Mouse (Mus musculus) embryonic facial prominence, embryonic 12.5 days (tissue): ENCODE results near the gene Csmd2. TPM values are rescaled to one million over a fixed set of nuclear protein-coding genes. Genes with fewer than 3 reads are reported as not detected.

Experiments used
- ATAC-seq: fragments of 200-750 bp; cut with Nextera tagmentation; 2 replicates; pipeline ENCODE4 v1.8.0; 2017; ENCODE audit not compliant: insufficient number of reproducible peaks, insufficient read depth, low FRiP score, low TSS enrichment
- H3K27ac ChIP-seq: fragments of 300-500 bp; sonication (generic); 2 replicates; pipeline ENCODE4 v1.5.1; 2016; ENCODE audit warnings: mild to moderate bottlenecking
- H3K27me3 ChIP-seq: fragments of 300-500 bp; sonication (generic); 2 replicates; pipeline ENCODE4 v1.6.1; 2016; ENCODE audit warnings: mild to moderate bottlenecking, moderate library complexity
- H3K36me3 ChIP-seq: fragments of 300-500 bp; sonication (generic); 2 replicates; pipeline ENCODE4 v1.6.1; 2016; ENCODE audit warnings: mild to moderate bottlenecking
- H3K4me1 ChIP-seq: fragments of 300-500 bp; sonication (generic); 2 replicates; pipeline ENCODE4 v1.6.1; 2016
- H3K4me2 ChIP-seq: fragments of 300-500 bp; sonication (generic); replicated peaks from 2 replicates; pipeline ENCODE4 v1.6.1; 2016; ENCODE audit warnings: mild to moderate bottlenecking, moderate library complexity
- H3K4me3 ChIP-seq: fragments of 300-500 bp; sonication (generic); 2 replicates; pipeline ENCODE4 v1.5.1; 2016; ENCODE audit warnings: mild to moderate bottlenecking
- H3K9ac ChIP-seq: fragments of 300-500 bp; sonication (generic); 2 replicates; pipeline ENCODE4 v1.6.1; 2016; ENCODE audit warnings: mild to moderate bottlenecking, moderate library complexity
- H3K9me3 ChIP-seq: fragments of 300-500 bp; sonication (generic); 2 replicates; pipeline ENCODE4 v1.6.1; 2016; ENCODE audit warnings: mild to moderate bottlenecking, moderate library complexity
- WGBS: fragments of 180-500 bp; shearing (Covaris S2); methylation state at CpG from one replicate; pipeline ENCODE4 v1.1.7; 2016; 5-methylcytosine and 5-hydroxymethylcytosine counted together
- polyA plus RNA-seq: library from polyadenylated mRNA; unstranded; fragments of >200 nt; fragmentation: Nextera tagmentation; extraction: Ambion mirVana; gene quantifications from 2 replicates; pipeline ENCODE4 v1.2.1, GENCODE M21; 2016

The Csmd2 gene
- polyA plus RNA-seq, 1 experiment from 2014 or later: 0.54 TPM

GRCm38 (mm10) chr4:128265341-128265740, 277.7 kb downstream of the Csmd2 start:
- Histone ChIP-seq H3K9me3 (no peaks in the 10 kb centered on the region), H3K9ac (no peak overlapping the region), H3K27ac (no peak overlapping the region), H3K4me1 (peaks cover 5% of the 10 kb centered on the region; the same call in 1 of the 2 replicates), H3K27me3 (no peaks in the 10 kb centered on the region), H3K4me3 (no peak overlapping the region), H3K36me3 (no peaks in the 10 kb centered on the region), H3K4me2 (no peak overlapping the region)
- 78% methylated on average over 3 of the region's 3 CpGs for WGBS
- no peak for ATAC-seq

DNA sequence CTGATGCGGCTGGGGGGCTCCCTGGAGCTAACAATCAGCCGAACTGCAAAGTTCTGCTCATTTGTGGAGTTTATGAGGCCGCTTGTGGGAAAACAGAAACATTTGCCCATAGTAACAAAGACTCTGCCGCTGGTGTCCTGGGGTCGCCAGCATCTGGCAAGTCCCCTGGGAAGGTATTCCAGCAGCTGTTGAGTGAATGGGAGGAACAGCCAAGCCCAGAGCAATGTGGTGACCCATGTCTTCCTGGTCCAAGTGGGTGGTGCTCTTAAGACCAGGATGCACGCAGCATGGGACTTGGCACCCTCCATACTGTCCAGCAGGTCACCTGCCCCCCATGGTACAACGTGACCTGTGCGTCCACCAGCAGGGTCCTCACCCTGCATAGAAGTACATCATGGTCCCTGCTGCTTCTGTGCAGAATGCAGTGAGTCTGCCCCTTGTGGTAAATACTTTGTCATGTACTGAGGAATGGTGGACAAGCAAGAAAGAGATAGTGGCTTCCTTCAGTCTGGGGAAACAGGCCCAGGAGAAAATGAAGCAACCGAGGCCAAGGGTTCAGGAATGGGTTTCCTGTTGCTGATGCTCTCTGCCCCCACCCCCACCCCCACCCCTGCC, 281.7 kb downstream of the Csmd2 start:
- H3K9ac ChIP-seq: no peak overlapping the region
- WGBS: 80% methylated on average over 9 of the region's 9 CpGs

DNA sequence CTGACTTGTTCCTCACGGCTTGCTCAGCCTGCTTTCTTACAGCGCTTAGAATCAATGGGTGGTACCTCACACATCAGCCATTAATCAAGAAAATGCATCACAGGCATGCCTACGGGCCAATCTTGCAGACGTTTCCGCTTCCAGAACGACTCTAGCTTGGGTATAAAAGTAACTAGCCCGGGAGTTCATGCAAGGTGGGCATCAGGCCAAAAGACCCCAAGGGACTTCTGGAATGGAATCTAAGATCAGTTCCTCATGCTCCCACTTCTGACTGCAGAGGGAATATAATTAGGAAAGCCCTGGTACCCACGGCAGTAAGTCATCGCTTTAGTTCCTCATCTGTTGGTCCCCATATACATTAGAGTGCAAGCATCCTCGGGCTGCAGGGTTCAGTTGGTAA, 282.5 kb downstream of the Csmd2 start:
- Histone ChIP-seq H3K4me3 (no peak overlapping the region), H3K27me3 (no peaks in the 10 kb centered on the region), H3K4me1 (peaks cover 7% of the 10 kb centered on the region; the same call in 1 of the 2 replicates), H3K27ac (no peak overlapping the region), H3K9me3 (no peaks in the 10 kb centered on the region), H3K9ac (no peak overlapping the region), H3K4me2 (no peak overlapping the region), H3K36me3 (no peaks in the 10 kb centered on the region)
- 58% methylated on average over 10 of the region's 10 CpGs for WGBS
- no peak for ATAC-seq

More for the DNA sequence above, 281.7 kb downstream of the Csmd2 start:
- Histone ChIP-seq H3K4me1 (peaks cover 7% of the 10 kb centered on the region; the same call in 1 of the 2 replicates), H3K4me2 (no peak overlapping the region), H3K4me3 (no peak overlapping the region), H3K36me3 (no peaks in the 10 kb centered on the region), H3K27me3 (no peaks in the 10 kb centered on the region), H3K27ac (no peak overlapping the region), H3K9me3 (no peaks in the 10 kb centered on the region)
- no peak for ATAC-seq

GRCm38 (mm10) chr4:128270931-128271330, 283.3 kb downstream of the Csmd2 start:
- H3K27ac ChIP-seq: no peak overlapping the region
- no peaks in the 10 kb centered on the region for H3K9me3 ChIP-seq
- ATAC-seq: no peak
- no peak overlapping the region for H3K9ac ChIP-seq
- H3K27me3 ChIP-seq: no peaks in the 10 kb centered on the region
- no peak overlapping the region for H3K4me3 ChIP-seq
- peaks cover 7% of the 10 kb centered on the region; the same call in 1 of the 2 replicates for H3K4me1 ChIP-seq
- H3K4me2 ChIP-seq: no peak overlapping the region
- no peaks in the 10 kb centered on the region for H3K36me3 ChIP-seq
- WGBS: 62% methylated on average over 19 of the region's 19 CpGs

GRCm38 (mm10) chr4:128272501-128272900, 284.8 kb downstream of the Csmd2 start:
- H3K27ac ChIP-seq: no peak overlapping the region
- no peaks in the 10 kb centered on the region for H3K36me3 ChIP-seq
- H3K9ac ChIP-seq: no peak overlapping the region
- no peaks in the 10 kb centered on the region for H3K27me3 ChIP-seq
- ATAC-seq: no peak
- no peak overlapping the region for H3K4me2 ChIP-seq
- peaks cover 7% of the 10 kb centered on the region; the same call in 1 of the 2 replicates for H3K4me1 ChIP-seq
- WGBS: 61% methylated on average over 6 of the region's 6 CpGs
- no peaks in the 10 kb centered on the region for H3K9me3 ChIP-seq
- no peak overlapping the region for H3K4me3 ChIP-seq

DNA sequence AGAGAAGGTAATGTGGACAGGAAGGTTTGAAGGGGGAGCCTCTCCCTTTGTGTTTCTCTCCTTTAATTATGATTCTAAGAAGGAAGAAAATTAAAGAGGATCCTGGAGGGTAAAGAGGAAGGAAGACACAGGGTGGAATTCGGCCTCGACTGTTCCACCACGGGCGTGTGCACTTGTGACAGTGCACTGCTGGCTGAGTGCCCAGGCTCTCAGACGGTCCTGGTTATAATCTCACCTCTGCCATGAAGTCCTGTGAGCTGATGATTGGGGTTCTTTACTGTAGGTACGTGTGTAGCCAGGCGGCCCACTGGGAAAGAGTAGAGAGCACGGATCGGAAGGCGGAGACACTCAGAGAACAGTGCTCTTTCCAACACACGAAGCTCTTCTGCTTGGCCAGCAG, 285.5 kb downstream of the Csmd2 start:
- H3K27me3 ChIP-seq: no peaks in the 10 kb centered on the region
- 75% methylated on average over 11 of the region's 11 CpGs for WGBS

GRCm38 (mm10) chr4:128275116-128275515, 287.5 kb downstream of the Csmd2 start:
- no peak for ATAC-seq
- Histone ChIP-seq H3K4me2 (no peak overlapping the region), H3K36me3 (no peaks in the 10 kb centered on the region), H3K4me1 (peaks cover 5% of the 10 kb centered on the region; the same call in 1 of the 2 replicates), H3K9ac (no peak overlapping the region), H3K27ac (no peak overlapping the region), H3K9me3 (no peaks in the 10 kb centered on the region), H3K27me3 (no peaks in the 10 kb centered on the region), H3K4me3 (no peak overlapping the region)
- 78% methylated on average over 5 of the region's 5 CpGs for WGBS

More for the DNA sequence above, 285.5 kb downstream of the Csmd2 start:
- H3K4me3 ChIP-seq: no peak overlapping the region
- H3K36me3 ChIP-seq: no peaks in the 10 kb centered on the region
- no peak overlapping the region for H3K9ac ChIP-seq
- H3K27ac ChIP-seq: no peak overlapping the region
- H3K4me2 ChIP-seq: no peak overlapping the region
- peaks cover 7% of the 10 kb centered on the region; the same call in 1 of the 2 replicates for H3K4me1 ChIP-seq
- H3K9me3 ChIP-seq: no peaks in the 10 kb centered on the region
- ATAC-seq: no peak

DNA sequence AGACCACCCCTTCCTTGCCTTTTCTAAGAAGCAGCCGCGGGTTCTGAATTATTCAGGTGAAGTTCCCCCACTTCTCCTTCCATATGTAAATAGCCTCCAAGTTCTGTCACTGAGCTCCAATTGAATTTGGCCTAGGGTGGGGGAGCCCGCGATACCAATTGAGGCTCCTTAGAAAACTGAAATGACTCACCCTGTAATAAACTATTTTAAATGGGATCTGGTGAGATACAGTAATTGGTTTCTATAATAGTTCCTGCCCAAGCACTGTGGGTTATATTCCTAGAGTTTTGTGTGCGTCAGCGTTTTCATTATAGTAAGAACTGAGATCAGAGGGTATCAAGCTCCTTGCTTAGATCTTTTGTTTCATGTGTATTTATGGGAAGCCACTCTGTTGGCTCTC, 287.9 kb downstream of the Csmd2 start:
- Histone ChIP-seq H3K9me3 (no peaks in the 10 kb centered on the region), H3K27ac (no peak overlapping the region), H3K36me3 (no peaks in the 10 kb centered on the region), H3K9ac (no peak overlapping the region), H3K4me2 (no peak overlapping the region), H3K27me3 (no peaks in the 10 kb centered on the region), H3K4me3 (no peak overlapping the region), H3K4me1 (no peaks in the 10 kb centered on the region; the same call in 1 of the 2 replicates)
- 85% methylated on average over 6 of the region's 6 CpGs for WGBS
- ATAC-seq: no peak

DNA sequence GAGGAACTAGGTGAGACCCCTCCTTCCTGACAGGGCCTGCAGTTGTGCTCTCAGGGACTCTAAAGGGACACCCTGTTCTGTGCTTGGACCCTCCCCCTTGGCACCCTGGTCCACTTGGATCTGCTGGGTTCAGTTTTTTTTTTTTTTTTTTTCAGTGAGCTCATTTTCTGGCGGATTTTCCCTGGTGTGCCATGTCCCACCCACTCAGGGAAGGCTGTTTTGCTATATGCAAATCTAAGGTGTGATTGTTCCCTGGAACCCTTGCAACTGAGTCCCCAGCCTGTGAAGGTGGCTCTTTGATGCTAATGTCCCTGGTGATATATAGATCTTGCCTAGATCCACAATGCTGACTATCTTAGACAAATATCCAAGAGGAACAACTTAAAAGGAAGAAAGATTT, 297.4 kb downstream of the Csmd2 start:
- H3K4me2 ChIP-seq: no peak overlapping the region
- H3K9me3 ChIP-seq: no peaks in the 10 kb centered on the region
- H3K4me3 ChIP-seq: no peak overlapping the region
- H3K27ac ChIP-seq: no peak overlapping the region
- no peak for ATAC-seq
- H3K27me3 ChIP-seq: no peaks in the 10 kb centered on the region
- H3K36me3 ChIP-seq: no peaks in the 10 kb centered on the region
- H3K4me1 ChIP-seq: no peaks in the 10 kb centered on the region
- WGBS: 59% methylated on average over 1 of the region's 1 CpGs
- no peak overlapping the region for H3K9ac ChIP-seq

DNA sequence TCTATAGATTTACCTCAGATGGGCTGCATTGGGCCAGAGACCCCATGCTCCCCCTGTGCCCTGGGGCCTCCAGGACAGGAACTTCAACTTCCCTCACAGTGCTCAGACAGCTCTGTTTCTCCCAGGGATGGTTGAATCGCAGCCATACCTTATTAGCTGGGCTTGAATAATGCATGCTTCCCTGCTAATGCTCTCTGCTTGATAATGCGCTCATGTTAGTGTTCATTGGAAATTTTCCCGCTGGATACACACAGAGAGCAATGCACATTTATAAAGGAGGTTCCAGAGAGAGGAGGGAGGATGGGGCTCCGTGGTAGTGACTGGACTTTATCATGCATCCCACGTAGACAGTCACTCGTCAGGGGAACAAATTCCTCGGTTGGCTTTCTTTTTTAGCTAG, 300.4 kb downstream of the Csmd2 start:
- Histone ChIP-seq H3K9ac (no peak overlapping the region), H3K9me3 (no peaks in the 10 kb centered on the region), H3K4me1 (no peaks in the 10 kb centered on the region), H3K4me2 (no peak overlapping the region), H3K27ac (no peak overlapping the region), H3K36me3 (no peaks in the 10 kb centered on the region), H3K27me3 (no peaks in the 10 kb centered on the region), H3K4me3 (no peak overlapping the region)
- no peak for ATAC-seq
- WGBS: 85% methylated on average over 7 of the region's 7 CpGs

DNA sequence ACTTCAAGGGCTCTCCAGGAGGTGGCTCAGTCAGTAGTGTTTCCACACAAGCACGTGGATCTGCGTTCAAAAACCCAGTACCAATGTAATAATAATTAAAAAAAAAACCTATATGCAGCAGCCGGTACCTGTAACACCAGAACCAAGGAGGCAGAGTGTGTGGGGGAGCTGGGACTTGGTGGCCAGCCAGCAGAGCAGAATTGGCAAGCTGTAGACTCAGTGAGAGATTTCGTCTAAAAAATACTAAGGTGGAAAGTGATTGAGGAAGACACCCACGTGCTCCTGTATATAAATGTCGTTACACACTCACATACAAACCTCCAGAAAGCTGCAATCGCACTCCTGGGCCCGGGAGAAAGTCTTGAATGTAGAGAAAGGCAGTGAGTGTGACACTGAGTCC, 316.4 kb downstream of the Csmd2 start:
- no peaks in the 10 kb centered on the region for H3K9me3 ChIP-seq
- no peaks in the 10 kb centered on the region for H3K27me3 ChIP-seq
- H3K27ac ChIP-seq: no peak overlapping the region
- no peak overlapping the region for H3K9ac ChIP-seq
- H3K4me1 ChIP-seq: no peaks in the 10 kb centered on the region
- ATAC-seq: no peak
- H3K4me2 ChIP-seq: no peak overlapping the region
- H3K4me3 ChIP-seq: no peak overlapping the region
- no peaks in the 10 kb centered on the region for H3K36me3 ChIP-seq
- 82% methylated on average over 8 of the region's 8 CpGs for WGBS

- H3K4me2 ChIP-seq: no peak overlapping the region
- H3K27me3 ChIP-seq: no peaks in the 10 kb centered on the region
- no peaks in the 10 kb centered on the region for H3K36me3 ChIP-seq
- no peak overlapping the region for H3K9ac ChIP-seq
- H3K9me3 ChIP-seq: no peaks in the 10 kb centered on the region
- no peaks in the 10 kb centered on the region for H3K4me1 ChIP-seq
- H3K4me3 ChIP-seq: no peak overlapping the region
- 93% methylated on average over 8 of the region's 8 CpGs for WGBS
- no peak overlapping the region for H3K27ac ChIP-seq
- ATAC-seq: no peak
These were observed 318.4 kb downstream of the Csmd2 start for GRCm38 (mm10) chr4:128306011-128306410.
